Mouse (Mus musculus): ENCODE measurements around the gene Gm8229. TPM values are rescaled to one million over a fixed set of nuclear protein-coding genes. Genes with fewer than 3 reads are reported as not detected.

The Gm8229 gene
- not detected for total RNA-seq (2023)

DNA sequence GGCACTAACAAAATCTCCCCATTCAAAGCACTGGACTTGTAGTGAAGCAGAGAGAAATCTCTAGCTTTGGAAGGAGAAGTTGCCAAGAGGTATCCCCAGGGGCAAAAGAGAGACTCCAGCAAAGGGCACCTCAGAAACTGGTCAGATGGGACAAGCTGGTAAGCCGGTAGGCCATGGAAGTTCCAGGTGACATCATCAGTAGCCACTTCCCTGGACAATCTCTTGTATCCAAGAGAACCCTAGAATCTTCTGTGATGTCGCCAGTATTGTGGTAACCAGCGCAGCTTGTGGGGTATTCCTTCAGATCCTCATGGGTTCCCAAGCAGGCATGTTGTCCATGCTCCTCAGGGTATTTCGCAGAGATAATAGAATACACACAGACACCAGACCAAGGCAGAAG is at the start of gene Gm8229:
Gm8229 (plus strand) TSS at position 301 of the 400 bp plus-strand sequence.

DNA sequence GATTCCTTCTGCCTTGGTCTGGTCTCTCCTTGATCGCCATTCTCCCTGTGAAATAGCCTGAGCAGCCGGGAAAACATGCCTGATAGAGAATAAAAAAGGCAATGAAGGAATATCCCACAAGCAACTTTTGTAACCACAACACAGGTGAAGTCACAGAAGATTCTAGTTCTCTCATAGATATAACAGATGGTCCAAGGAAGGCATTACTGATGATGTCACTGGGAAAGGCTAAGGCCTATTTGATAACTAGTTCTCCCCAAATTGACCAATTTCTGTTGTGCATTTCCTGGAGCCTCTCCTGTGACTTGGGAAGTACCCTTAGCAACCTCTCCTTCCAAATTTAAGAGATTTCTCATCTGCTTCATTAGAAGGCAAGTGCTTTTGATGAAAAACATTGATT is 26.7 kb upstream of the Gm8229 start, which contains the start of gene Gm5930:
Gm5930 (minus strand) TSS at position 101 of the 400 bp plus-strand sequence.

DNA sequence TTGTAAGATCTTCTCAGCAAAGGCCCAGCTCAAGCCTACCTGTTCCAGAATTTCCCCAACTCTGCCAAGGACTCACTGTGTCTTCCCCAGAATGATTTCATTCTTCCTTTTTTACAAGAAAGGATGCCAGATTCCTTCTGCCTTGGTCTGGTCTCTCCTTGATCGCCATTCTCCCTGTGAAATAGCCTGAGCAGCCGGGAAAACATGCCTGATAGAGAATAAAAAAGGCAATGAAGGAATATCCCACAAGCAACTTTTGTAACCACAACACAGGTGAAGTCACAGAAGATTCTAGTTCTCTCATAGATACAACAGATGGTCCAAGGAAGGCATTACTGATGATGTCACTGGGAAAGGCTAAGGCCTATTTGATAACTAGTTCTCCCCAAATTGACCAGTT is 45.4 kb downstream of the Gm8229 start, which contains the start of gene Gm3371:
Gm3371 (minus strand) TSS at position 101 of the 400 bp plus-strand sequence.

Other genes with a start within 250 kb of the Gm8229 start
- gene Gm3327, start 241.5 kb upstream of the Gm8229 start, total RNA-seq (2023) = not detected
- gene Gm8212, start 167.7 kb upstream of the Gm8229 start, total RNA-seq (2023) = not detected
- gene 4930503E14Rik, start 152.1 kb upstream of the Gm8229 start, total RNA-seq (2023) = not detected
- not detected for gene Gm8220, start 79.8 kb upstream of the Gm8229 start, total RNA-seq (2023)
- not detected for gene Gm5930, start 26.8 kb upstream of the Gm8229 start, total RNA-seq (2023)
- gene Gm3371, start 45.3 kb downstream of the Gm8229 start, total RNA-seq (2023) = not detected
- not detected for gene Gm8232, start 68.3 kb downstream of the Gm8229 start, total RNA-seq (2023)
- gene BC061237, start 127.1 kb downstream of the Gm8229 start, total RNA-seq (2023) = not detected
- not detected for gene Gm17093, start 152.9 kb downstream of the Gm8229 start, total RNA-seq (2023)
- not detected for gene Gm8247, start 217.8 kb downstream of the Gm8229 start, total RNA-seq (2023)

Data from neutrophil, adult 83 days (primary cell).